Mouse (Mus musculus): Measurements from ENCODE around the gene Tlcd2.
A peak's percentile ranks its signal among the peaks of the same experiment; 100 is the strongest.

The Tlcd2 gene

DNA sequence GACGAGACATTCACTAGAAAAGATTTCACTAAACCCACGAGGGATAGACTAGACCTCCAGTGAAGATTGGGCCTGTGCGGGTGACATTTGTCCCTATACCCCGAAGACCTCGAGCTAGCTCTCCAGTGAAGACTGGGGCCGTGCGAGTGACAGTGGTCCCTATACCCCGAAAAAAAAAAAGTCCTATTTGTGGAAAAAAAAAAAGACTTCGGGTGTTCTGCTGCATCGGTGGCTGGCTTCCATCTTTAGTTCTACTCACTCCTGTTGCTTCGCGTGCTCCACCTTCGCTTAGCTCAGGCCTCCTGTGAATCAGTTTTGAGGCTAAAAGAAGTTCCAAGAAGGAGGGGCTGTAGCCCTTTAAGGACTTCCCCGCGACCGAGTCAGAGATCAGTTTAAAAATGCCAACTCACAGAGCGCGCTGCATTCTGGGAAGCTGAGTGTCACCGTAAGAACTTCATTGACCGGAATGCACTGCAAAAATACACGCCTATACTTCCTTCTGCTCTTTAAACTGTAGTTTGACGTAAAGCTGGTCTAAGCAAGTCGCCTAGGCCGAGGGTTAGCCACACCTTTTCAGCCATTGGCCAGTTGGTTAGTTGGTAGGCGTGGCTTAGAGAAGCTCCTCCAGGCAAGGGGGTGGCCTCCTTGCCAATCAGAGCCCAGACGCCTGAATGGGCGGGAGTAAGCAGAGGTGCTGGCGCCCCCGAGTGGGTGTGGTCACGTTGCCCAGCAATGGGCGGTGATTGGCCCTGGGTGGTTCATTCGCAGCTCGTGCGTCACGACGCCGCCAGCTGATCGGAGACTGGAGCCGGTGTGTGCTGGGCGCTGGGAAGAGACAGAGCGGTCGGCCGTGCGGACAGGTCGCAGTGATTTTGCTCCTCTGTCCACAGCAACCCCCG lies at the start of gene Tlcd2:
Tlcd2 (plus strand) TSS at position 872 of the 899 bp plus-strand sequence.
- DNase-seq = peak; percentile 98

DNA sequence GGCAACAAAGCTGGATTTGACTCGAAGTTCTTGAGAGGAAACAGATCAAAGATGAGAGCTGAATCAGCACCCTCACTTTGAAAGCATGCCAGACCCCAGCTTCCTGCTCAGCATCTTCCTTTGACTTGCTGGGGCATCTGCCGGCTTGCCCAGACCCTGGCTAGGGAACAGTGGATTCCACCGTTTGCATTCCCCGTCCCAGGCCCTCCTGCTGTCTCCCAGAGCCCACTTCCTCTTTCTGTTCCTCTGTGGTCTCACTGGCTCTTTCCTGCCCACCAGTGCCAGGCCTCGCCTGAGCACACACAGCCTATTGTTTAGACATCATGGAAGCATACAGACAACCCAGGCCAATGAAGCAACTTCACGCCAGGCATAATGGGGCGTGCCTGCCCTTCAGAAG lies 46.4 kb upstream of the Tlcd2 start:
- peak; percentile 29 for DNase-seq

DNA sequence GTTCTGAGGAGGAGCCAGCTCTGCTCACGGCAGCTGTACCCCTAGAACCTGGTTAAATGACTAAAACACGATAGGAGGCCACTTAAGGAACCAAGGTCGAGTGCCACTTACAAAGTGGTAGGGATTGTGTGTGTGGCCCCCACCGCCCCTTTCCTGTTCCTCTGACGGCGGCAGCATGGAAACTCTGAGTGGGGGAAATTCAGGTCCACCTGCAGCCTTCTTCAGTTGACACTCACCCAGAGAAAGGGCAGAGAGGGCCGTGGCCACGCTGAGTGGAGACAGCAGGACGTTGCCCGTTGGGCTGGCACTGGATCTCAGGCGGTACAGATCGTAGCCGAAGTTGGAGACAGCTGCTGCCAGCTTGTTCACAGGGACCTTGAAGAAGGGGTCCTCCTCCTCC lies 45.5 kb upstream of the Tlcd2 start:
- DNase-seq = no peak

DNA sequence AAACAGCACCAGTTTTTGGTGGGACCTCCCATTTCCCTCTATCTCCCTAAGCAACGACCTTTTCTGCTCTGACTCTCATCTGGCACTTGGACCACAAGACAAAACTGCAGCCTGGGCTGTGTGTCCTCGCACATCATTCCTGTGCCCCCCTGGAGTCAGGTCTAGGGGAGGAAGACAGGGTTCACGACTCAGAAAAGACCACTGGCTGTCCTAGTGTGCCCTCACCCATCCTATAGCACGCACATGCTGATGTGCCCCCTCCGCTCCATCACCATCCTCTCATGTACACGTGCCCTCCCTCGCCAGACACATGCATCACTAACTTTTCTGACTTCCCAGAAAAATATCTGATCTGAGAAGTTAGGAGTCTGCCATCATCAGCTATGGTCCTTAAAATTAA lies 41.5 kb upstream of the Tlcd2 start:
- DNase-seq = no peak

DNA sequence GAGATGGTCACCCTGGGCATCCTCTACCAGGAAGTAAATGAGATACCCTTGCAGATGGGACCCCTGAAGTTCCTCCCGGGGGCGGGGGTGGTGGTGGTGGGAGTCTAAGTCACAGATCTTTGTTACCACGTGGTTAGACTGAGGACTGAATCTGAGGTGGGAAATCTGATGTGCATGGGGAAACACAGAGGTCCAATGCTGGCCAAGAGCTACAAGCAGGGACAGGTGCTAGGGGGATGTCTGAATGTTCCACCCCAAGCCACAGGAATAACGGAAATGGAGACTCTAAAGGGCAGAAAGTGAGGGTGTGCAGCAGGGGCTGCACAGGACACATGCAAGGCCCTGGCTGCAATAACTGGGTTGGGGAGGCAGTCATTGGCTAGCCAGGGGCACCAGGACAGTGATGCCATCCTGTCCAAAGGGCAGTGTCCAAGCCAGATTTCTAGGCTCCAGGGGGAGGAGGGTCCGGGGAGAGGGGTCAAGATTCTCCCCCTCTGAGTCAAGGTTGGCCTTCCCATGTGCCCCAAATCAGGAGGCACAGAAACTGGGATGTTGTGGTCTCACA lies 40.6 kb upstream of the Tlcd2 start:
- no peak for DNase-seq

DNA sequence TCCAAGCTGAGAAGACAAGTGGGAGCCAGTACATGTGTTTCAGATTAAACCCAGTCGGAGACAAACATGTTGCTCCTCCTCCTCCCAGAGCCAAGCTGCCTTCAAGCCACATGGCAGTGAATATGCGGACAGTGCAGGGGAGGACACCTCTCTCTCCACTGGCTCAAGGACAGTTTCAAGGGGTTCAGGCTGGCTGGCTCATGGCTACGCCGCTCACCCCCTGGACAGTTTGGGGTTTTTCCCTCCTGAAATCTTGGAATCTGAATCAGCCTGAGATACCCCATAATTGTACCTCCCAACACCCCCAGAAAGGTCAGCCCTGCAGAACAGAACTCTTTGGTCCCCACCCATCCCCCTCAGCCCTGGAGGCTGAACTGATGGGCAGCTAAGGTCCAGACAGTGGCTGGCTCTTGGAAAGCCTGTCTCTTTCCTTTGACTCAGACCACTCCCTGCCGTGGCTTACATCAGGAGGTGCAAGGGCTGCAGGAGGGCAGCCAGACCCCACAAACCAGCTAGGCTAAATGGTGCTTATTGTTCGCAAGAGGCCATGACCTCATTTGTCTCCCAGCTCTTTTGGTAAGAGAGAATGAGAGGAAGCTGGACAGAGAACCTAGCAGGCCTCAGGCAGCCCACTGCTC lies 40.0 kb upstream of the Tlcd2 start:
- no peak for DNase-seq

DNA sequence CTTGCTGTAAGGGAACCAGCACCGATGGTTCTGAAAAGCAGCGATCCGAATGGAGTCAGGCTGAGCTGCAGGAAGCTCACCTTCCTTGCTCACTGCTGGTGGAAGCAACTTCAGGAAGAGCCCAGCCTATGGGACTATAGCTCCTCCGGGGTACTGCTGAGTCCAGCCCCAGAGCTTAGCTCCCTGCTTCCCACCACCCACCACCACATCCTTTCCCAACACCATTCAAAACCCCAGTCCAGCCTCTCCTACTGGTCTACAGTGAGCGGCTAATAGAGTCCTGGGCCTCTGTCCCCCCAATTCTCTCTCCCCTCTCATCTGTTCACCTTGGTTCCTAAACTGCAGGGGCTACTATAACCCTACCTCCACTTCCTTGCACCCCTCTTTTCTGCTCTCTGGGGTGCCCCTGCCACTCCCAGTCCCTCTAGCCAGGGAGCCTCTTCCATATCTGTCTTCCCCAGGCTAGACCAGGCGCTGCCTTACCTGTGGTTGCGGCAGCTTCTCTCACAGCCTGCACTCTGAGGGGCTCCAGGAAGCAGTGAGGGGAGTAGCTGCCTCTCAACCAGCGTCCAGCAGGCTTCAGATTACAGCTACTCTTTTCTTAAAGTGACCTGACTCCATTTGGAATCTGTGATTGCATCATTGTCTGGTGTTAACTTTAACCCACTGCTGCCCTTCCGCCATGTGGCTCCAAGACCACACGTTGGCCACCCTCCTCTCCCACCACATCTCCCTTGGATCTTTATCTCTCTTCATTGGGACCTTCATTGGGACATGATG lies 39.3 kb upstream of the Tlcd2 start, which contains the start of gene Serpinf1:
Serpinf1 (minus strand) TSS at position 689 of the 780 bp plus-strand sequence.
- DNase-seq = no peak

DNA sequence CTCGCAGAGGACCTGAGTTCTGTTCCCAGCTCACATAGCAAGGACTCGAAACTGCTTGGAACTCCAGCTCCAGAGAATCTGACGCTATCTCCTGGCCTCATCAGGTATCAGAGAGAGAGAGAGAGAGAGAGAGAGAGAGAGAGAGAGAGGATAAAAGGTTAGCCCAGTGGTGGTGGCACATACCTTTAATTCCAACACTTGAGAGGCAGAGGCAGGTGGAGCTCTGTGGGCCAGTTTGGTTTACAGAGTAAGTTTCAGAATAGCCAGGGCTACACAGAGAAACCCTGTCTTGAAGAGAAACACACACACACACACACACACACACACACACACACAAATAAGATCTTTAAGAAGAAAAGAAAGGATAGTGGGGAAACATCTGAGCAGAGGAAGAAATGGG lies 38.4 kb upstream of the Tlcd2 start:
- no peak for DNase-seq

DNA sequence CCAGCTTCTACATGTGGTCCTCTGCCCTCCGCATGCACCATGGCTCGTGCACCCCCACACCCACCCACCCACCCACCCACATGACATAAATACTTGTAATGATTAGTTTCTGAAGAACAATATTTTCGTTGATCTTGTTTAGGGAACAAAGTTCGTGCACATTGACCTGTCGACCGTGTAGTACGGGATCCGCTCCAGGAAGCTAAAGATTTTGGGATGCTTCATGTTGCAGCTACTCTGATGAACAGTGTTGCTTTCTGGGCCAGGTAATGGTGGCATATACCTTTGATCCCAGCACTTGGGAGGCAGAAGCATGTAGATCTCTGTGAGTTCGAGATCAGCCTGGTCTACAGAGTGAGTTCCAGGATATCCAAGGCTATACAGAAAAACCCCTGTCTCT lies 37.5 kb upstream of the Tlcd2 start:
- no peak for DNase-seq

DNA sequence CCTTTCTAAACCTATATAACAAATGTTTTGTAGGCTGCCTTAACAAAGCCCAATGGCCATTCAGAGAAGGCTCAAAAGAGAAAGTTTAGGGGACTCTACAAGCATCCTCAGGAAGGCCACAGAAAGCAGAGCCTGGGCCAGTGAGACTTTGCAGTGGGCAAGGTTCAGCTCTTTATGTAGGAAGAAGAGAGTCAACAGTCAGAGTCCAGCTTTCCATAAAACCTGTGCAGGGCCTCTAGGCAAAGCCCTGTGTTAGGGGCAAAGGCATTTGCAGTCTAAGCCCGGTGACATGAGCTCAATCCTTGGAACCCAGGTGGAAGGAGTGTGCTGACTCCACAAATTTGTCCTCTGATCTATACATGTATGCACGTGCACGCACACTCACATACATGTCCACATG lies 37.1 kb upstream of the Tlcd2 start:
- no peak for DNase-seq

DNA sequence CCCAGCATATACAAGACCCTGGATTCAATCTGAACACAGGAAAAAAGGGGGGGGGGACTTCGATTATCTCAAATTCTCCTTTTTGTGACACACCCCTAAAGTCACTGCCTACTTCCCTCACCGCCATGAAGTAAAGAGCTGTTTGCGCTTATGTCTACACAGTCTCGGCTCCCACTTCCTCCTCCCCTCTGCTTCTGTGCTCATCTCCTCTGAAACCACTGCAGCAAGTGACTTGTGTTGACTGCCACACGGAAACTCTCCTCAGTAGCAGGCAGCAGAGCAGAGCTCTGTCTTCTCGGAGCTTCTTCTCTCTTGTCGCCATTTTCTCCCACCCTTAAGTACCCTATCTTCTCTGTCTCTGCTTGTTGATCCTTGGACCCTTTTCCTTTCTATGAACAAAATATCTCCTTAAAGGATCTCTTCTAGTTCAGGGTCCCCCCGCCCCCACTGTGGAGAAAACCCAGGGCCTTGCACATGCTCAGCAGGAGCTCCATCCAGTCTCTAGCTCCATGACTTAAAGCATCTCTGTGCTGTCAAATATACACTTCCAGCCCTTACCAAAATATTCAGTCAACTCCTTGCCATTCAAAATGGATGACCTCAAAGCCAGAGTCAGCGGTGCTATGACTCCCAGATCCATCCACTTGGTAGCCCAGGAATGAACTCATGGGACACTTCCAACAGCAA lies 32.4 kb upstream of the Tlcd2 start:
- DNase-seq = peak; percentile 66

DNA sequence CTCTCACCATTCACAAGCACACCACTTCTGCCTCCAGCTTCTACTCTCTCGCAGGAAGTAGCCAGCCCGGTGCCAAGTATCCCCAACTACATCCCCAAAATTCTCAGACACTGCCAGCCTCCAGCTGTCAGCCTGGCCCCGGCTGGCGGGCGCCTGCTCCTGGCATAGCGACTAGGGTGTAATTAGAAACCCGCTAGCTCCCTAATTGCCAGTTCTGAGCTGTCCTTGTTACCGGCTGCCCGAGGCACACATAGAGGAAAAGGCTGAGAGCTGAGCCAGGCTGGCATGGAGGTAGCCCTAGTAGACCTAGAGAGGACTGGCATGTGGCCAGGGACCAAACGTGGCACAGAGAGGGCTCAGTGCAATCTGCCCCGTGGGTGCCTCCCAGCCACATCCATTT lies 30.2 kb upstream of the Tlcd2 start:
- DNase-seq = no peak

DNA sequence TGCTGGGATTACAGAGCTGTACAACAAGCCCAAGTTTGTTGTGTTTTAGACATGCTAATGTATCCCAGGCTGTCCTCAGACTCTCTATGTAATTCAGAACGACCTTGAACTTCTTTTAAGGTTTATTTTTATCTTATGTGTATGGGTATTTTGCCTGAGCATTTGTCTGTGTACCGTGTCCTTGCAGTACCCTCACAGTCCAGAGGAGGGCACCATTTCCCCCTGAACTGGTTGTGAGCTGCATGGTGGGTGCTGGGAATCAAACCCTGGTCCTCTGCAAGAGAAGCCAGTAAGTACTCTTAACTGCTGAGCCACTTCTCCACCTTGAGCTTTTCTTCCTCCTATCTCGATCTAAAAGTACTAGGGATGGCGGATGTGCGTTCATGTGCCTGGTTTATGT lies 27.4 kb upstream of the Tlcd2 start:
- no peak for DNase-seq

DNA sequence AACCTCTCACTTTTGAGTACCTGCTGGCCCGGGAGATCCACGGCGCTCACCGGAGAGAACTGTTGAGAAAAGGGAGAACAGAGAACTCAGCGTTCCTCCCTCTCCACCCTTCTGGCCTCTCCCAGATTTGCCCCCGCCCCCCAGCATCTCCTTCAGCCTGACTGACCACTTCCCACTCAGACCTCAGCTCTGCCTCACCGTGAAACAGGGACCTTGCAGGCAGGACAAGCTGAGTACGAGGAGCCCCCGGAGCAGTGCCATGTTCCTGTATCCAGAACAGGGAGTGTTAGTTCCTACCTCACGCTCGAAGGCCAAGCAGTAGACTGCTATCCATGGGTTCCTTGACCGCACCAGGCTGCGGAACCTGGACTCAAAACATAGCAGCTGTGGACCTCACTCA lies 23.3 kb upstream of the Tlcd2 start:
- no peak for DNase-seq

DNA sequence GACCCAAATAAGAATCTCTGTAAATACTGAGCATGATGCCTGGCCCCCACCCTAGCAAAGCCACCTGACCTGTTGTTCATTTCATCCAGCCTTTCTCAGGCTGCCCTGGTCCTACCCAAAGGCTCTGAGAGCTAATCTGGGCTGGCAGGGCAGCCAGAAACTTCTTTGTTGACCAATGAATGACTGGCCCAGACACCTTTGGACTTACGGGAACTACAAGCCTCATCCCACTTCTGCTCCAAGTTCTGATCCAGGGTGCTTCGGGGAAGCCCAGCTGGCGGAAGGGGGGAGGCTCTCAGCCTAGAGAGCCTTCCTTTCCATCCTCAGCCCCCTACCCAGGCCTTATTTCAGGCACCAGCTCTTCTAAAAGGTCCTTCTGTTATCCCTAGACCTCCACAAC lies 22.7 kb upstream of the Tlcd2 start:
- no peak for DNase-seq

DNA sequence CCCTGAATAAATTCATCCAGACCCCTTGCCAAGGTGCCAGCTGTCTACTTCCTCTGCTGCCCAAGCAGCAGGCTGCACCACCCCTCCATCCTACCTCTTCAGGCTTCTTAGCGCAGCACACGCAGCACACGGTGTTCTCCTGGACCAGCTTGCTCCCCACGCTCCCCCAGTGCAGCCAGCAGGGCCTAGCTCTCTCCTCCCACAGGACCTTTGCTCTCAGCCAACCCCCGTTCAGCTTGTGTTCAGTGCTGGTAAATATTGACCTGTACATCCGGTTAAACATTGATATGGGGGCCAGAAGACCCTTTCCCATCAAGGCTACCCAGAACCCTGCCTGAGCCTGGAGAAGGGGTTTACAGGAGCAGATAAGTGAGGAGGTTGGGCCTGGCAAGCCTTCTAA lies 22.2 kb upstream of the Tlcd2 start, which contains the start of gene Serpinf2:
Serpinf2 (minus strand) TSS at position 229 of the 400 bp plus-strand sequence.
- no peak for DNase-seq

DNA sequence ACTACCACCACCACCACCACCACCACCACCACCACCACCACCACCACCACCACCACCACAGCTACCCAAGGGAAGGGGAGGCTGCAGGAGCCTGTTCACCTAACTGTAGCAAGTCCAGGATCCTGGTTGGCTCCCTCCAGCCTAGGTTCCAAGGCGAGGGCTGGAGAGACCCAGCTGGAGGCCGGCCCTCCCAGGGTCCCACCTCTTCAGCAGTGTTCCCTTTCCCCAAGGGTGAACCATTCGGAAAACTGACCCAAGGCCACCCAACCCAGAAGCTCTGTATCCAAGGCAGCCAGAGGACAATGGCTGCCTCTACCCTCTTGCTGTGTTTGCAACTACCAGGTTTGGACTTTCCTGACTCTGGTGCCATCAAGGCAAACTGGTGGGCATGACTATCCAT lies 21.6 kb upstream of the Tlcd2 start:
- DNase-seq = no peak

DNA sequence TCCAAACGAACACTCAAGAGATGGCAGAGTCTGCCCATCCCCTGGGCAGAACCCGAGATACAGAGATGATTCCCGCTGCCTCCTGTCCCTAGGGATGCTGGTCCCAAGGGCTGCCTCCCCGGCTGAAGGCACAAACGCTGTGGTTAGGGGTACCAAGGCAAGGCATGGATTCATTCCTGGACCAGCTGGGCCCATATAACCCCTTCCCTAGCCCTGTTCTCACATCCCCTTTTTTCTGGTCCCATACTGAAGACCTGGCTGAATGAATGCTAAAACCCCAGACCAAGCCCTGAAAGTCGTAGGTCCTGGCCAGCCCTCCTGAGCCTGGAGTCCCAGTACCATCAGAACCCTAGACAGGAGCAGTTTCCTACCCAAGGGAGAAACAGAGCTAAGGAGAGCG lies 20.5 kb upstream of the Tlcd2 start:
- DNase-seq = no peak

DNA sequence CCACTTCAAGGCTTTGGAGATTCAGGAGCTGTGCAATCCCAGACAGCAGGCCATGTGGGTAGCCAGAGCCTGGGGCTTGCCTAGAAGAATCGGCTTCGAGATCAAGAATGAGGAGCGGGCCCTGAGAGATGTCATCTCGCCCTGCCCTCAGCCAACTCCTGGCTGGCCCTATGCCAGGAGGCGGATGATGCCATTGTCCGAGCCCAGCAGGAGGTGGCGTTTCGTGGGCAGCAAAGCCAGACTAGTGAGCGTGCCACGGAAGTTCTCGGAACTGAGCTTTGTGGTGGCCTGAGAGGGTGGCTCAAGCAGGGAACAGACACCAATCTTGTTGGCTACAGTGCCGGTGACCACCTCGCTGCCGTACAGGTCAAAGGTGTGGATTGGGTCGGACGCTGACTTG lies 19.9 kb upstream of the Tlcd2 start:
- DNase-seq = no peak

DNA sequence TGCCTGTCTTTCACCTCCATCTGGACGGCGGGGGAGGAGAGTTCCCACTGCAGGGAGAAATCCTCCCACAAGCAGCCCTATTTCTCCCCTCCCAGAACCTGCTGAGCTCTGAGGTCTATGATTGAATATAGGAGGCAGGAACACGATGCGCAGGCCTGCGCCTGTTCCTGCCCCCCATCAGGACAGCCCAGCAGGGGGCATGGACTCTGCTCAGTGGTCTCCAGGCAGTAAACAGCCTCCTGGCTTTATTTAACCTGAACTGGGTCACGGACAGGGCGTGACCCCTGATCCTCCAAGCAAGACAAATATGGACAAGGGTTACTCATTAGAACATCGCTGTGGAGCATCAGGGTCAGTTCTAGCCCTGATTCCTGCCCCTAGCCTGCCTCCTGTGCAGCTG lies 17.8 kb upstream of the Tlcd2 start:
- DNase-seq = no peak

DNA sequence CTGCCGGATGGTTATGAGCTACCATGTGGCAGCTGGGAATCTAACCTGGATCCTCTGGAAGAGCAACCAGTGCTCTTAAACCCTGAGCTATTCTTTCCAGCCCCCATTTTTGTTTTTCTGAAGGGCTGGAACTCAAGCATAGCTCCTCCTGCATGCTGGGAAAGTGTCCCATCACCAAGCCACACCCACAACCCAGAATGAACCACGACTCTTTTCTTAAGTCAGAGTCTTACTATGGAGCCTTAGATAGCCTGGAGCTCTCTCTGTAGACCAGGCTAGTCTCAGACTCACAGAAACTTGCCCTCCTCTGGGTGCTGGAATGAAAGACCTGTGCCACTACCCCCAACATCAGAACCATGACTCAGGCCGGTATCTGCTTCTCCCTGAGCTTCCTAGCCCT lies 12.9 kb upstream of the Tlcd2 start:
- DNase-seq = no peak

DNA sequence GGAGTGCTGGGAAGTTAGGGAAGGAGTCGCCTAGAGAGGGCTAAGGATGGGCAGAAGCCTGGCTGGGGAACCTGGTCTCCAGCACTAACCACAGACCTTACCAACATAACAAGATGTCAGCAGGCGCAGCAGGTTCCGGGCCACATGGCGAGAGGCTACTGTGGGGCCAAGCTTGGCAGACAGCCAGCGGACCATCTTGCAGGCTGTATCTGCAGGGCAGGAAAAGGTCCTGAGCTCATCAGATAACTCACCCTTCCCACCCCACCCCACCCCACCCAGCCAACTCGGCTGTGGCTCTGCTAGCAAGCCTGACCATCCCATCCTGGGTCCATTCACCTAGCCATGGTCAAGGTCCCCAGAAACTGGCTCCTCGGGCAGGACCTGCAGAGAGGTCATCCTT lies 11.8 kb upstream of the Tlcd2 start:
- DNase-seq = no peak

Measured in thymus, postnatal 25 days (tissue).